Mouse (Mus musculus) kidney, embryonic 14.5 days (tissue): ENCODE data around the gene Art5. TPM values are rescaled to one million over a fixed set of nuclear protein-coding genes. Genes with fewer than 3 reads are reported as not detected.
A peak's percentile ranks its signal among the peaks of the same experiment; 100 is the strongest.

Experiments used
- ATAC-seq: fragments of 200-750 bp; cut with Nextera tagmentation; 2 replicates; pipeline ENCODE4 v1.8.0; 2017; ENCODE audit warnings: moderate number of reproducible peaks, mild to moderate bottlenecking, moderate TSS enrichment, moderate library complexity; ENCODE audit not compliant: low FRiP score, low TSS enrichment
- H3K27ac ChIP-seq: fragments of 300-500 bp; sonication (generic); 2 replicates; pipeline ENCODE4 v1.5.1; 2014; ENCODE audit warnings: low read depth, mild to moderate bottlenecking, low read length, moderate library complexity, mixed read lengths
- H3K27me3 ChIP-seq: fragments of 300-500 bp; sonication (generic); 2 replicates; pipeline ENCODE4 v1.6.1; 2014; ENCODE audit warnings: mild to moderate bottlenecking, low read length; ENCODE audit not compliant: control insufficient read depth, insufficient read depth
- H3K36me3 ChIP-seq: fragments of 300-500 bp; sonication (generic); 2 replicates; pipeline ENCODE4 v1.6.1; 2014; ENCODE audit warnings: low read length, mixed read lengths; ENCODE audit not compliant: control insufficient read depth, insufficient read depth
- H3K4me1 ChIP-seq: fragments of 300-500 bp; sonication (generic); 2 replicates; pipeline ENCODE4 v1.6.1; 2014; ENCODE audit warnings: low read length, mixed read lengths; ENCODE audit not compliant: control insufficient read depth, insufficient read depth
- H3K4me2 ChIP-seq: fragments of 300-500 bp; sonication (generic); replicated peaks from 2 replicates; pipeline ENCODE4 v1.6.1; 2014; ENCODE audit warnings: low read depth, mild to moderate bottlenecking, low read length
- H3K4me3 ChIP-seq: fragments of 300-500 bp; sonication (generic); 2 replicates; pipeline ENCODE4 v1.5.1; 2014; ENCODE audit warnings: mild to moderate bottlenecking, low read length
- H3K9ac ChIP-seq: fragments of 300-500 bp; sonication (generic); 2 replicates; pipeline ENCODE4 v1.6.1; 2014; ENCODE audit warnings: low read depth, mild to moderate bottlenecking, low read length, moderate library complexity
- H3K9me3 ChIP-seq: fragments of 300-500 bp; sonication (generic); 2 replicates; pipeline ENCODE4 v1.6.1; 2016; ENCODE audit warnings: low read length; ENCODE audit not compliant: control insufficient read depth
- WGBS: fragments of 180-500 bp; shearing (Covaris S2); extraction: QIAGEN DNeasy Blood & Tissue Kit; methylation state at CpG from one replicate; pipeline ENCODE4 v1.1.7; 2014; 5-methylcytosine and 5-hydroxymethylcytosine counted together
- polyA plus RNA-seq: library from polyadenylated mRNA; unstranded; fragments of >200 nt; fragmentation: Nextera tagmentation; extraction: Ambion mirVana; gene quantifications from 2 replicates; pipeline ENCODE4 v1.2.1, GENCODE M21; 2014

Art5 gene
- polyA plus RNA-seq, 1 experiment from 2014 or later = 2.1 TPM

- Histone ChIP-seq H3K4me1 (peaks cover 5% of the 10 kb centered on the region; the same call in 1 of the 2 replicates), H3K27me3 (no peaks in the 10 kb centered on the region), H3K9ac (no peak overlapping the region), H3K4me2 (no peak overlapping the region), H3K36me3 (no peaks in the 10 kb centered on the region), H3K27ac (no peak overlapping the region), H3K4me3 (no peak overlapping the region), H3K9me3 (no peaks in the 10 kb centered on the region)
- no peak for ATAC-seq
- WGBS = 80% methylated on average over 4 of the region's 4 CpGs
Observed at GRCm38 (mm10) chr7:102109746-102110145, 457 bp upstream of the Art5 start.

GRCm38 (mm10) chr7:102108206-102108605, 1.1 kb downstream of the Art5 start:
- no peaks in the 10 kb centered on the region for H3K36me3 ChIP-seq
- H3K4me3 ChIP-seq = no peak overlapping the region
- no peak for ATAC-seq
- no peak overlapping the region for H3K9ac ChIP-seq
- no peaks in the 10 kb centered on the region for H3K9me3 ChIP-seq
- H3K27me3 ChIP-seq = no peaks in the 10 kb centered on the region
- WGBS = 100% methylated on average over 1 of the region's 1 CpGs
- H3K4me1 ChIP-seq = peaks cover 5% of the 10 kb centered on the region; the same call in 1 of the 2 replicates
- H3K27ac ChIP-seq = no peak overlapping the region
- no peak overlapping the region for H3K4me2 ChIP-seq

- peak overlapping the region; percentile 22 for H3K4me3 ChIP-seq
- peaks cover 5% of the 10 kb centered on the region; the same call in 1 of the 2 replicates for H3K4me1 ChIP-seq
- WGBS = 18% methylated on average over 23 of the region's 23 CpGs
- no peaks in the 10 kb centered on the region for H3K36me3 ChIP-seq
- H3K9ac ChIP-seq = peak overlapping the region; percentile 50; the same call in 1 of the 2 replicates
- H3K27me3 ChIP-seq = no peaks in the 10 kb centered on the region
- H3K9me3 ChIP-seq = no peaks in the 10 kb centered on the region
- peak; percentile 33; the same call in 1 of the 2 replicates for ATAC-seq
- H3K27ac ChIP-seq = no peak overlapping the region
- peak overlapping the region; percentile 53 for H3K4me2 ChIP-seq
Observed at GRCm38 (mm10) chr7:102106700-102107141, 2.6 kb downstream of the Art5 start.

- no peak overlapping the region for H3K9ac ChIP-seq
- no peak overlapping the region for H3K4me3 ChIP-seq
- peaks cover 10% of the 10 kb centered on the region for H3K4me1 ChIP-seq
- H3K27ac ChIP-seq = no peak overlapping the region
- H3K4me2 ChIP-seq = no peak overlapping the region
- no peaks in the 10 kb centered on the region for H3K27me3 ChIP-seq
- ATAC-seq = no peak
- 68% methylated on average over 5 of the region's 5 CpGs for WGBS
- H3K36me3 ChIP-seq = no peaks in the 10 kb centered on the region
- H3K9me3 ChIP-seq = no peaks in the 10 kb centered on the region
Observed at GRCm38 (mm10) chr7:102104126-102104525, 5.2 kb downstream of the Art5 start.

- H3K9me3 ChIP-seq = no peaks in the 10 kb centered on the region
- H3K27ac ChIP-seq = no peak overlapping the region
- ATAC-seq = no peak
- no peak overlapping the region for H3K4me3 ChIP-seq
- H3K4me2 ChIP-seq = no peak overlapping the region
- H3K4me1 ChIP-seq = peaks cover 14% of the 10 kb centered on the region
- no peaks in the 10 kb centered on the region for H3K36me3 ChIP-seq
- no peaks in the 10 kb centered on the region for H3K27me3 ChIP-seq
- no peak overlapping the region for H3K9ac ChIP-seq
- WGBS = 78% methylated on average over 2 of the region's 2 CpGs
Observed at GRCm38 (mm10) chr7:102103555-102103954, 5.7 kb downstream of the Art5 start.

GRCm38 (mm10) chr7:102102696-102103095, 6.6 kb downstream of the Art5 start:
- 39% methylated on average over 6 of the region's 6 CpGs for WGBS
- no peaks in the 10 kb centered on the region for H3K9me3 ChIP-seq
- no peaks in the 10 kb centered on the region for H3K27me3 ChIP-seq
- no peak overlapping the region for H3K9ac ChIP-seq
- no peak overlapping the region for H3K4me3 ChIP-seq
- H3K36me3 ChIP-seq = no peaks in the 10 kb centered on the region
- H3K27ac ChIP-seq = no peak overlapping the region
- H3K4me2 ChIP-seq = no peak overlapping the region
- H3K4me1 ChIP-seq = peaks cover 14% of the 10 kb centered on the region
- ATAC-seq = no peak

GRCm38 (mm10) chr7:102102241-102102640, 7.0 kb downstream of the Art5 start:
- Histone ChIP-seq H3K9me3 (no peaks in the 10 kb centered on the region), H3K36me3 (no peaks in the 10 kb centered on the region), H3K4me3 (no peak overlapping the region), H3K27me3 (no peaks in the 10 kb centered on the region), H3K27ac (no peak overlapping the region), H3K9ac (no peak overlapping the region), H3K4me2 (no peak overlapping the region), H3K4me1 (peaks cover 14% of the 10 kb centered on the region)
- ATAC-seq = no peak
- WGBS = 46% methylated on average over 8 of the region's 8 CpGs

GRCm38 (mm10) chr7:102101487-102101886, 7.8 kb downstream of the Art5 start, which contains the start of gene Art1:
TSS of gene Art1 (plus strand) at chr7:102101743.
- Histone ChIP-seq H3K4me1 (peaks cover 9% of the 10 kb centered on the region), H3K9ac (no peak within 1 kb of the TSS), H3K4me2 (peak within 1 kb of the TSS; percentile 53), H3K4me3 (no peak within 1 kb of the TSS), H3K36me3 (no peaks in the 10 kb centered on the region), H3K9me3 (no peaks in the 10 kb centered on the region), H3K27me3 (no peaks in the 10 kb centered on the region), H3K27ac (no peak within 1 kb of the TSS; the same call in 1 of the 2 replicates)
- ATAC-seq = no peak
- 31% methylated on average over 5 of the region's 5 CpGs for WGBS

GRCm38 (mm10) chr7:102100868-102101267, 8.4 kb downstream of the Art5 start:
- 25% methylated on average over 5 of the region's 5 CpGs for WGBS
- peak; percentile 3; the same call in 1 of the 2 replicates for ATAC-seq
- Histone ChIP-seq H3K27ac (no peak overlapping the region; the same call in 1 of the 2 replicates), H3K4me3 (no peak overlapping the region), H3K27me3 (no peaks in the 10 kb centered on the region), H3K9ac (no peak overlapping the region), H3K4me1 (peaks cover 9% of the 10 kb centered on the region), H3K36me3 (no peaks in the 10 kb centered on the region), H3K9me3 (no peaks in the 10 kb centered on the region), H3K4me2 (peak overlapping the region; percentile 53; the same call in 1 of the 2 replicates)
